Mouse (Mus musculus) cerebellum, postnatal 4 days (tissue): Measurements from ENCODE around the gene Tmc2.

Source experiments
- DNase-seq, 2 experiments: peaks; one replicate each; pipeline ENCODE4 v3.0.0; 2022; ENCODE audit warnings: low spot score in 2 of 2, mixed read lengths in 1 of 2

Gene Tmc2

DNA sequence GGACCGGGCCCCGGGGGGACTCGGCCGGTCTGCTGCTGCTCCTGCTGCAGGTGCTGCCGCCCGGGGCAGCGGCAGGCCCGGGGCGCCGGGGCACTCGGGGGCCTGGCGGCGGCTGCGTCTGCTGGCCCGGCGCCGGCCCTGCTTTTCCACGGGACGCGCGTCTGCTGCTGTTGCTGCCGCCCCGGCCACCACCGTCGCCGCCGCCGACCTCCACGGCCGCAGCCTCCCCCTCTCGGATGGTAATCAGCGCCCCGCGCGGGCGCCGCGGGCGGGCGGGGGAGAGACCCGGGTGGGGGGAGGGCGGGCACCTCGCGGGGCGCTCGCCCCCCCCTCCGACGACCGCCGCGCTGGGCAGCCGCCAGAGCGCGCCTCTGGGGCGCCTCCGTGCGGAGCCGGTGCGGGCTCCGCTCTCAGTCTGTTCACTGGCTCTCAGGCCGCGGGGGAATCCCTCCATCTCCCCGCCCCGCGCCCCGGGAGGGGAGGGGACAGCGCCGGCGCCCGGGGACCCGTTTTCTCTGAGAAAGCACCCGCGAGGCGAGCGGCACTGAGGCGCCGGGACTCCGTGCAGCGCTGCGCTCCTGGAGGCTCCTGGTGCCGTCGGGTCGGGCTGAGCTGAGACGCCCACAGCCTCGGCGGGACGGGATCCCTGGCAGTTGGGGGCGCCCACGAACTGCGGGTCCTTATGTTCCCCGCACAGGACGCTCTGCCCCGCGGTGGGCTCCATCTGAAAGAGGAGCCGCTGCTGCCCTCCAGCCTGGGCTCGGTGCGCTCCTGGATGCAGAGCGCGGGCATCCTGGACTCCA lies 100.5 kb downstream of the Tmc2 start:
- peak in 1 of 2 experiments; percentile 43 for DNase-seq

DNA sequence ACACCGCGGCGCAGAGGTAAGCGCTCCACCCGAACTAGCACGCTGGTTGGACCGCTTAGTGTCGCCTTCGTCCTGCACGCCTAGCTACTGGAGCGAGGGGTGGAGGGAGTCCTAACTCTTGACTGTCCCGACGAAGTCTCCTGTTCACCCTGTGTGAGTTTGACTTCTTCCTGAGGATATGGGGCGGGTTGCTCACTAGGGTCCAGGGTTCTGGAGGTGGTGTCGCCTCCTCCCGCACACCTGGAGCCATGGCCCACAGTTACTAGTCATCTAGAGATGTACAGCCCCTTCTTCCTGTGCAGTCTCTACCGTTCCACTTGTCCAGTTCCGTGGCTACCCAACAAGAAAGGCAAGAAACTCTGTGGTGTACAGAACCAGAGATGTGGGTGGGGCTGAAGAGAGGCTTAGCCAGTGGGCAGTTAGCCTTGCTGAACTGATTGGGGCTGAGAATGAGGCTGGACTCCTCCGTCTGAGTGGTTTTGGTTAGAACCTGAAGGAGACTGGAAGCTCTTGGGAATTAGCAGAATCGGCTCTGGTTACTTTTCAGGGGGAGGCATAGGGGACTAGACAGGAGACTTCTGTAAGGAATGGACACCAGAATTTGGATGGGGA lies 101.2 kb downstream of the Tmc2 start:
- DNase-seq, result no peak

DNA sequence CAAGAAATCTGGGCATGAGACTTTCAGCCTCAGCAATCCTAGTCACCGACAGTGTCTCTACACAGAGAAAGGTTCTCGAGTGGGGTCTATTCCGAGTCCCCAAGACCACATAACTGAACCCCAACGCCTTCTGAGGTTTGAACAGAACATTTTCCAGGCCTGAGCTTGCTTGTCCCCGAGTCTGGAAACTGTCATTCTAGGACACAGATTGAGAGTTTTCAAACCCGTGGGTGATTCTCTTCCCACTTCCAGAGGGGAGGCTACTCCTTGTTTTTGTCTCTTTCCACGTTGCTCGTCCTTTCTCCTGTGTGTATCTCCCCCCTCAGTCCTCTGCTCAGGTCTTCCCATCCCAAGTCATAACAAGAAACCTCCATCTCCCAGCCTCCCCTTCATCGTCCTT lies 102.6 kb downstream of the Tmc2 start:
- DNase-seq, result no peak

DNA sequence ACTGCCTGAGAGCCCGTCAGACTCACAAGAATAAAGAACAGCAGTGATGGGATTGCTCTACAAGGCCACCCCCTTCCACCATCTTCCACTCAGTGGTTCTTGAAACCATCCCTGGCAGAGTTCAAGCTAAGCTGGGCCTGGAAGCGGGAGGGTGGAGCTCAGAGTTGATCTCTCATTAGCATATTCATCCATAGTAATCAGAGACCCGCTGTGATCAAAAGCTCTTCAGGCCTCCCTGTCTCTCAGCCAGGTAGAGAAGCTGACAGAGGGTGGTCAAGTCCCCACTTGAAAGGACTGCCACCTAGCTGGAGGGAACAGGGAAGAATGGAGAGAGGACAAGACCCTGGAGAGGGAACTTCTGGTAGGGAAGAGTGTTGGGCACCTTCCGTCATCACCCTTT lies 108.0 kb downstream of the Tmc2 start:
- DNase-seq, result no peak
